Mouse (Mus musculus) intestine, postnatal 0 days (tissue): Measurements from ENCODE around the gene Larp6. TPM values are rescaled to one million over a fixed set of nuclear protein-coding genes. Genes with fewer than 3 reads are reported as not detected.
A peak's percentile ranks its signal among the peaks of the same experiment; 100 is the strongest.

Source experiments
- ATAC-seq: fragments of 200-750 bp; cut with Nextera tagmentation; 2 replicates; pipeline ENCODE4 v1.8.0; 2017; ENCODE audit warnings: mild to moderate bottlenecking, moderate TSS enrichment, moderate library complexity
- H3K27ac ChIP-seq: fragments of 300-500 bp; sonication (generic); 2 replicates; pipeline ENCODE4 v1.5.1; 2014; ENCODE audit warnings: mild to moderate bottlenecking, low read depth, low read length, moderate library complexity
- H3K27me3 ChIP-seq: fragments of 300-500 bp; sonication (generic); replicated peaks from 2 replicates; pipeline ENCODE4 v1.6.1; 2014; ENCODE audit warnings: low read length, mixed read lengths; ENCODE audit not compliant: control insufficient read depth, insufficient read depth
- H3K36me3 ChIP-seq: fragments of 300-500 bp; sonication (generic); 2 replicates; pipeline ENCODE4 v1.6.1; 2014; ENCODE audit warnings: mild to moderate bottlenecking, moderate library complexity; ENCODE audit not compliant: control insufficient read depth, insufficient read depth
- H3K4me1 ChIP-seq: fragments of 300-500 bp; sonication (generic); replicated peaks from 2 replicates; pipeline ENCODE4 v1.6.1; 2014; ENCODE audit warnings: antibody characterized with exemption, low read length, mixed read lengths; ENCODE audit not compliant: control insufficient read depth, insufficient read depth
- H3K4me2 ChIP-seq: fragments of 300-500 bp; sonication (generic); replicated peaks from 2 replicates; pipeline ENCODE4 v1.6.1; 2014; ENCODE audit warnings: low read depth, mild to moderate bottlenecking, moderate library complexity
- H3K4me3 ChIP-seq: fragments of 300-500 bp; sonication (generic); 2 replicates; pipeline ENCODE4 v1.5.1; 2014; ENCODE audit warnings: low read depth, low read length
- H3K9ac ChIP-seq: fragments of 300-500 bp; sonication (generic); 2 replicates; pipeline ENCODE4 v1.6.1; 2014; ENCODE audit warnings: mild to moderate bottlenecking, low read depth, low read length
- H3K9me3 ChIP-seq: fragments of 300-500 bp; sonication (generic); 2 replicates; pipeline ENCODE4 v1.6.1; 2016; ENCODE audit warnings: mixed run types; ENCODE audit not compliant: control insufficient read depth
- CTCF ChIP-seq: sonication (generic); IDR thresholded peaks from 2 replicates; pipeline ENCODE4 v1.5.1; 2016; ENCODE audit warnings: low read depth, mild to moderate bottlenecking, control low read depth, antibody characterized with exemption, moderate library complexity
- WGBS: fragments of 180-500 bp; shearing (Covaris S2); extraction: QIAGEN DNeasy Blood & Tissue Kit; methylation state at CpG from one replicate; pipeline ENCODE4 v1.1.7; 2014; 5-methylcytosine and 5-hydroxymethylcytosine counted together
- polyA plus RNA-seq: library from polyadenylated mRNA; unstranded; fragments of >200 nt; fragmentation: Nextera tagmentation; extraction: Ambion mirVana; gene quantifications from 2 replicates; pipeline ENCODE4 v1.2.1, GENCODE M21; 2015

The Larp6 gene
- polyA plus RNA-seq, 1 experiment from 2014 or later: 1.2 TPM

DNA sequence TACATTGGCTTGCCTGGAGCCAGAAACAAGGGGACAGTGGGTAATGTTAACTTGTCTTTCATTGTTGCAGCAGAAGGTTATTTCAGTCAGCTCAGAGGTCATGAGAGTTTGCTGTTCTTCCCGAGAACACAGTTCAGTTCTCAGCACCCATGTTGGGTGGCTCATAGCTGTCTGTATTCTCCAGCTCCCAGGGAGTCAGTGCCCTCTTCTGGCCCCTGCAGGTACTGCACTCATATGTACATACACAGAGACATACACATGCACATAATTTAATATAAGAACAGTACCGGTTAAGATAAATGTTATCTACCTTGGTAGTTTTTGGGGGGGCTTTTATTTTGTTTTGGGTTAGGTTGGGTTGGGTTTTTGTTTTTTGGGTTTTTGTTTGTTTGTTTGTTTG, 36.3 kb downstream of the Larp6 start:
- ATAC-seq: no peak
- 0 out of 2 replicates have a peak, but pooled peaks cover 3% of the 10 kb centered on the region for H3K4me1 ChIP-seq
- H3K27me3 ChIP-seq: no peaks in the 10 kb centered on the region
- no peak overlapping the region for H3K27ac ChIP-seq
- H3K9me3 ChIP-seq: no peaks in the 10 kb centered on the region
- 85% methylated on average over 2 of the region's 2 CpGs for WGBS
- H3K4me2 ChIP-seq: no peak overlapping the region
- H3K36me3 ChIP-seq: no peaks in the 10 kb centered on the region
- no peak overlapping the region for H3K9ac ChIP-seq
- no peak overlapping the region for H3K4me3 ChIP-seq
- TF ChIP-seq CTCF: peak; percentile 52

DNA sequence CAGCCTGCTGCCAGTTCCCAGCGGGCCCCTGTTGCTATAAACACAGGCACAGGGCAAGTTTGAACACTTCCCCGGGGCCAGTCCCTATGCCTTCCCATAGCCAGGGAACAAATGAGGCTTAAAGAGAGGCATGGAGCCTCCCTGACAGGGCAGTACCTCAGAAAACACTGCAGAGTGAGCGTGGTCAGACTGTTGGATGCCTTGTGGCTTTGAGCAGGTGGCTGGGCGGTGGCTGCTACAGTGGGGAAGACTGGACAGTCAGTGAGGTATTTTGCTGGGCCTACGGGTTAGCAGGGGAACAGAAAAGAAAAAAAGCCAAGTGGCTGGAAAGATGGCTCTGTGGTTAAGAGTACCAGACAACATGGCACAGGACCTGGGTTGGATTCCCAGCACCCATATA, 38.3 kb downstream of the Larp6 start:
- ATAC-seq: no peak
- no peaks in the 10 kb centered on the region for H3K9me3 ChIP-seq
- no peak overlapping the region for H3K27ac ChIP-seq
- H3K4me1 ChIP-seq: 0 out of 2 replicates have a peak, but pooled peaks cover 3% of the 10 kb centered on the region
- TF ChIP-seq CTCF: no peak
- H3K9ac ChIP-seq: no peak overlapping the region
- H3K4me3 ChIP-seq: no peak overlapping the region
- 90% methylated on average over 5 of the region's 5 CpGs for WGBS
- no peaks in the 10 kb centered on the region for H3K36me3 ChIP-seq
- H3K27me3 ChIP-seq: no peaks in the 10 kb centered on the region
- H3K4me2 ChIP-seq: no peak overlapping the region

DNA sequence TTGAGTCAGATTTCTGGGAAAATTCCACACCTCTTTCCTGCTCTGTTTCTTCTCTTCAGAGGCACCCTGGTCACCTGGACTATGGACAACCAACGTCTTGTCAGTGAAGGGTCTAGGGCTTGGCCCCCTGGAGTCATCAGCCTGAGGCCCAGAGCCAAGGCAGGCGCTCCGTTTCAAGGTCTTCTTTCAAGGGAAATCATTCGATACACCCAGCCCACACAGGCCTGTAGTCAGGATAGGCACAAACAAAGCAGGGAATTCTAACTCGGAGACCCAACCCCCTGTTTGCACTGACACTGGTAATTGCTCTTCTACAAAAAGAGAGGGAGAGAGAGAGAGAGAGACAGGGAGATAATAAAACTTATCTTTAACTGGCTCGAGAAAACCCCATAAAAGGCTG, 39.2 kb downstream of the Larp6 start:
- Histone ChIP-seq H3K27me3 (no peaks in the 10 kb centered on the region), H3K9ac (no peak overlapping the region), H3K36me3 (no peaks in the 10 kb centered on the region), H3K9me3 (no peaks in the 10 kb centered on the region), H3K4me2 (no peak overlapping the region), H3K27ac (no peak overlapping the region), H3K4me3 (no peak overlapping the region), H3K4me1 (0 out of 2 replicates have a peak, but pooled peaks cover 7% of the 10 kb centered on the region)
- TF ChIP-seq CTCF: no peak
- peak; percentile 29; the same call in 1 of the 2 replicates for ATAC-seq
- 22% methylated on average over 6 of the region's 6 CpGs for WGBS

DNA sequence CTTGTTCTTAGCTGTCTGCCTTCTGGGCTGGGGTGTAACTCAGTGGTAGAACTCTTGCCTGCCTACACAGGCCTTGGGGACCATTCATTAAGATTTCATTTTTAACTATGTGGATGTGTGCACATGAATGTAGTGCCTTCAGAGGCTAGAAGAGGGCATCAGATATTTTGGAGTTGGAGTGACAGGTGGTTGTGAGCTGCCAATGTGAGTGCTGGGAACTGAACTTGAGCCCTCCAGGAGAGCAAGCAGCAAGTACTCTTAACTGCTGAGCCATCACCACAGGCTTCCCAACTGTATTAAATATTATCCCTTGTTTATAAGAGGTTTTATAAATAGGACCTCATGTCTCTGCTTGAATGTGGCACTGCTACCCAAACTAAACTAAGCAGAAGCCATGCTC, 39.8 kb downstream of the Larp6 start:
- Histone ChIP-seq H3K27me3 (no peaks in the 10 kb centered on the region), H3K4me2 (no peak overlapping the region), H3K36me3 (no peaks in the 10 kb centered on the region), H3K9ac (no peak overlapping the region), H3K27ac (no peak overlapping the region), H3K4me3 (no peak overlapping the region), H3K4me1 (0 out of 2 replicates have a peak, but pooled peaks cover 7% of the 10 kb centered on the region), H3K9me3 (no peaks in the 10 kb centered on the region)
- no peak for TF ChIP-seq CTCF
- ATAC-seq: no peak

DNA sequence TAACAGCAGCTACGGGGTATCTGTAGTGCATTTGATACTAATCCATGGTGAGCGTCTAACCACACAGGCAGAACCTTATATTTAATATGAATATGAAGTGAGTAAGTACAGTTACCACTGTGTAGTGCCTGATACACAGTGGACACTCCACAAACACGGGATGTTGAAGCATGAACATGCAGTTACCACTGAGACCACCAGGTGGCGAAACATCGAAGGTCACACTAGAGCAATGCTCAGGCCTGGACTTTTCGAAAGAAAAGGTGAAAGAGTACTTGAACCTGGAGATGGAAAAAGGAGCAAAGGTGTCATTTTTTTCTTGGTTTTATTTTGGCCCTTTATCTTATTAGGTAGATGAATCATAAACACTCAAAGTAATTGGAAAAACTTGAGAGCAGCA, 43.5 kb downstream of the Larp6 start:
- WGBS: 40% methylated on average over 6 of the region's 6 CpGs
- ATAC-seq: peak; percentile 39; the same call in 1 of the 2 replicates

DNA sequence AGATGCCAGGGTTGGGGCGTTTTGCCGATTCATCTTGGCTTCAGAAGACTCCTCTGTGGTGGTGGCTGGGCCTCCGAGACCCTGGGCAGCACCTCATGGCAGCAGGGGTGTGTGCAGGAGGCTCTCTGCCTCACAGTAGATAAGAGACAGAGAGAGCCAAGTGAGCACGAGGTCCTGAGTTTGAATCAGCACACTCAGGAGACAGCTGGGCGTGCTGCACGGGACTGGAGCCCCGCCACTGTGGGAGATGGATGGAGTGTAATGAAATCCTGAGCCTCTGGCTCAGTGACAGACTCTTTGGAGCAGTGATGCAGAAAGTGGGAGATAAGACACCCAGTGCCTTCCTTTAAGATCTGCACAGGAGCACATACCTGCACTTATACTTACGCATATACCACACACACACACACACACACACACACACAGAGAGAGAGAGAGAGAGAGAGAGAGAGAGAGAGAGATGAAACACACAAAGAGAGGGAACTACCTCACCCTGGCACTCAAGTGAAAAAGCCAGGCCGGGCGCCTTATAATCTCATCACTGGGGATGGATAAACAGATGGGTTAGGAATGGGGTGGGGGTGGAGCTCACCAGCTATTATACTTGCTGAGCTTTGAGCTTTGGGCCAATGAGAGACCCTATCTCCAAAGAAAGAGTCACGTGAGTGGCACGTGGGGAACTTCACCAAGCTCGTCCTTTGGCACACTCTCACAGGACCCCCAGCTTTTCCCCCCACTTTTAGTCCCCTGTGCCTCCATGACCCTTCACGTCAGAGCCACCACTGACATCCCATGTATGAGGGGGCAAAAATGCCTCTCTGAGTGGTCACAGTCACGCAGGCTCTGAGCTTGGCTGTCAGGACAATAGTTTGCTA, 44.3 kb downstream of the Larp6 start:
- no peak for ATAC-seq
- no peaks in the 10 kb centered on the region for H3K9me3 ChIP-seq
- no peak overlapping the region for H3K27ac ChIP-seq
- WGBS: 68% methylated on average over 15 of the region's 15 CpGs
- 0 out of 2 replicates have a peak, but pooled peaks cover 4% of the 10 kb centered on the region for H3K4me1 ChIP-seq
- no peak overlapping the region for H3K9ac ChIP-seq
- H3K4me3 ChIP-seq: no peak overlapping the region
- no peak overlapping the region for H3K4me2 ChIP-seq
- H3K27me3 ChIP-seq: no peaks in the 10 kb centered on the region
- H3K36me3 ChIP-seq: no peaks in the 10 kb centered on the region
- no peak for TF ChIP-seq CTCF

More for the DNA sequence above, 43.5 kb downstream of the Larp6 start:
- H3K4me2 ChIP-seq: no peak overlapping the region
- H3K27me3 ChIP-seq: no peaks in the 10 kb centered on the region
- H3K9ac ChIP-seq: no peak overlapping the region
- peak; percentile 88 for TF ChIP-seq CTCF
- H3K9me3 ChIP-seq: no peaks in the 10 kb centered on the region
- 0 out of 2 replicates have a peak, but pooled peaks cover 4% of the 10 kb centered on the region for H3K4me1 ChIP-seq
- H3K4me3 ChIP-seq: no peak overlapping the region
- no peak overlapping the region for H3K27ac ChIP-seq
- no peaks in the 10 kb centered on the region for H3K36me3 ChIP-seq
